ENCODE assay signal across 9 mouse cellular contexts in the genomic region with DNA sequence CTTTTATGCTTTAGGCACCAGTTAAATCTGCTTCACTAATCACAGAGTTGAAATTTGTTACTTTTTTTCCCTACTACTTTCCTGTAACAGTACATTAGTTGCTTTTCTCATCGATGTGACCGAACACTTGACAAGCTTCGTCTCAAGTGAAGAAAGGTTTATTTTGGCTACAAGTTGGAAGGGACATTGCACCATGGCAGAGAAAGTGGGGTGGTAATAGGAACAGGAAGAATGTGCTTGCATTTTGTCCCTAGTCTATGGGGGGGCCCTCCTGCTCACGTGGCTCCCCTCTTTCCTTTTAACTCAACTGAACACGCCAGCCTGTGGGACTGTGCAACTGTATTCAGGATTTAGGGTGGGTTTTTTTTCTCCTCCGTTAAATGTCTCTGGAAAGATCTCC. TPM values are rescaled to one million over a fixed set of nuclear protein-coding genes. Genes with fewer than 3 reads are reported as not detected.
DNase-seq lines count a peak whose midpoint lies in the region; ATAC-seq and TF ChIP-seq lines count a peak whose summit lies in the region.
"Had no signal": no experiment of that assay in that cellular context is flagged by ENCODE, and none has a peak within 500 bp of the region (broad histone marks: within the 10 kb centered on the region; RNA-seq: fewer than 3 reads in every experiment).

No protein-coding gene starts in this region.

- no peaks in the 10 kb centered on the region for H3K27me3 ChIP-seq in lung, embryonic 14.5 days (ENCODE audit: insufficient read depth, low read length)
- H3K27me3 ChIP-seq in forebrain, embryonic 13.5 days, result no peaks in the 10 kb centered on the region
- H3K27me3 ChIP-seq in hindbrain, embryonic 12.5 days, result no peaks in the 10 kb centered on the region
- H3K27me3 ChIP-seq in midbrain, embryonic 13.5 days, result no peaks in the 10 kb centered on the region

- H3K9ac ChIP-seq in lung, embryonic 14.5 days, result no peak overlapping the region
- H3K9ac ChIP-seq in forebrain, embryonic 13.5 days, result no peak overlapping the region
- H3K9ac ChIP-seq in hindbrain, embryonic 12.5 days, result no peak overlapping the region
- H3K9ac ChIP-seq in midbrain, embryonic 13.5 days (replicated peaks), result no peak overlapping the region

- H3K4me2 ChIP-seq in lung, embryonic 14.5 days, result no peak overlapping the region
- H3K4me2 ChIP-seq in forebrain, embryonic 13.5 days, result no peak overlapping the region
- H3K4me2 ChIP-seq in hindbrain, embryonic 12.5 days (replicated peaks), result no peak overlapping the region
- H3K4me2 ChIP-seq in midbrain, embryonic 13.5 days (replicated peaks), result no peak overlapping the region

- no peaks in the 10 kb centered on the region for H3K9me3 ChIP-seq in lung, embryonic 14.5 days (ENCODE audit: low read depth, low read length)
- no peaks in the 10 kb centered on the region for H3K9me3 ChIP-seq in forebrain, embryonic 13.5 days (replicated peaks)
- H3K9me3 ChIP-seq in hindbrain, embryonic 12.5 days (replicated peaks), result no peaks in the 10 kb centered on the region
- H3K9me3 ChIP-seq in midbrain, embryonic 13.5 days, result no peaks in the 10 kb centered on the region

- H3K4me3 ChIP-seq in lung, embryonic 14.5 days (ENCODE audit: low read depth, low read length), result no peak overlapping the region
- H3K4me3 ChIP-seq in forebrain, embryonic 13.5 days, result no peak overlapping the region
- H3K4me3 ChIP-seq in hindbrain, embryonic 12.5 days, result no peak overlapping the region
- H3K4me3 ChIP-seq in midbrain, embryonic 13.5 days (replicated peaks), result no peak overlapping the region

- no peak for ATAC-seq in lung, embryonic 14.5 days (ENCODE audit: insufficient read depth)
- 0 out of 2 replicates have a peak, but pooled peaks have one; percentile 28 for ATAC-seq in forebrain, embryonic 13.5 days
- no peak for ATAC-seq in hindbrain, embryonic 12.5 days (ENCODE audit: low FRiP score)
- ATAC-seq in midbrain, embryonic 13.5 days, result no peak

- no peak for TF ChIP-seq CTCF in lung, embryonic 14.5 days (IDR thresholded peaks at IDR 0.05; ENCODE audit: low read depth)

- no peak for DNase-seq in lung, embryonic 14.5 days
- no peak for DNase-seq in lung, adult 18-20 months
- no peak for DNase-seq in cerebellum, adult 18-20 months
- DNase-seq in frontal cortex, postnatal 10 days (ENCODE audit: low spot score in 2 of 2), result no peak
- DNase-seq in spleen, postnatal 14 days (ENCODE audit: low spot score in 2 of 2), result no peak
- DNase-seq: lung, postnatal 36 days had no signal

- 51% methylated on average over 6 of the region's 6 CpGs for WGBS in lung, embryonic 14.5 days
- 55% methylated on average over 6 of the region's 6 CpGs for WGBS in forebrain, embryonic 13.5 days
- 53% methylated on average over 6 of the region's 6 CpGs for WGBS in hindbrain, embryonic 12.5 days
- 48% methylated on average over 6 of the region's 6 CpGs for WGBS in midbrain, embryonic 13.5 days

- no peaks in the 10 kb centered on the region for H3K36me3 ChIP-seq in lung, embryonic 14.5 days (ENCODE audit: insufficient read depth)
- no peaks in the 10 kb centered on the region for H3K36me3 ChIP-seq in forebrain, embryonic 13.5 days (ENCODE audit: poor library complexity, severe bottlenecking)
- H3K36me3 ChIP-seq in hindbrain, embryonic 12.5 days, result no peaks in the 10 kb centered on the region
- H3K36me3 ChIP-seq in midbrain, embryonic 13.5 days, result no peaks in the 10 kb centered on the region

- peaks cover 18% of the 10 kb centered on the region for H3K4me1 ChIP-seq in lung, embryonic 14.5 days (ENCODE audit: insufficient read depth)
- peaks cover 41% of the 10 kb centered on the region for H3K4me1 ChIP-seq in forebrain, embryonic 13.5 days
- peaks cover 34% of the 10 kb centered on the region for H3K4me1 ChIP-seq in hindbrain, embryonic 12.5 days
- H3K4me1 ChIP-seq in midbrain, embryonic 13.5 days (replicated peaks), result peaks cover 48% of the 10 kb centered on the region

- H3K27ac ChIP-seq in lung, embryonic 14.5 days (ENCODE audit: low read depth), result peak overlapping the region; percentile 21; the same call in 1 of the 2 replicates
- peak overlapping the region; percentile 60 for H3K27ac ChIP-seq in forebrain, embryonic 13.5 days
- peak overlapping the region; percentile 45; the same call in 1 of the 2 replicates for H3K27ac ChIP-seq in hindbrain, embryonic 12.5 days
- peak overlapping the region; percentile 93 for H3K27ac ChIP-seq in midbrain, embryonic 13.5 days

RNA-seq across cellular contexts. Expression of a gene that starts 11.2 kb away (rescaled TPM):
- 7.2 and 7.8 TPM in 2 replicates for polyA plus RNA-seq in lung, embryonic 14.5 days (2014; fragmentation: Nextera tagmentation; extraction: Ambion mirVana)
- polyA plus RNA-seq in forebrain, embryonic 13.5 days (2015; fragmentation: Nextera tagmentation; extraction: Ambion mirVana), result 4.1 and 5.2 TPM in 2 replicates
- polyA plus RNA-seq in hindbrain, embryonic 12.5 days (2016; fragmentation: Nextera tagmentation; extraction: Ambion mirVana), result 4.0 and 6.3 TPM in 2 replicates
- polyA plus RNA-seq in midbrain, embryonic 13.5 days (2015; fragmentation: Nextera tagmentation; extraction: Ambion mirVana), result 7.1 and 8.5 TPM in 2 replicates

RNA-seq across cellular contexts. Expression of a gene that starts 15.5 kb away (rescaled TPM):
- 0.07 and 0.14 TPM in 2 replicates for polyA plus RNA-seq in lung, embryonic 14.5 days (2014; fragmentation: Nextera tagmentation; extraction: Ambion mirVana)
- polyA plus RNA-seq in forebrain, embryonic 13.5 days (2015; fragmentation: Nextera tagmentation; extraction: Ambion mirVana), result 3.4 and 3.6 TPM in 2 replicates
- polyA plus RNA-seq in hindbrain, embryonic 12.5 days (2016; fragmentation: Nextera tagmentation; extraction: Ambion mirVana), result 1.7 and 1.9 TPM in 2 replicates
- 2.4 and 2.5 TPM in 2 replicates for polyA plus RNA-seq in midbrain, embryonic 13.5 days (2015; fragmentation: Nextera tagmentation; extraction: Ambion mirVana)

RNA-seq across cellular contexts. Expression of a gene that starts 43.0 kb away (rescaled TPM):
- 0.16 and 0.49 TPM in 2 replicates for polyA plus RNA-seq in lung, embryonic 14.5 days (2014; fragmentation: Nextera tagmentation; extraction: Ambion mirVana)
- polyA plus RNA-seq in forebrain, embryonic 13.5 days (2015; fragmentation: Nextera tagmentation; extraction: Ambion mirVana), result 0.26 TPM in 1 of 2 replicates, not detected in the other
- 0.21 and 0.34 TPM in 2 replicates for polyA plus RNA-seq in hindbrain, embryonic 12.5 days (2016; fragmentation: Nextera tagmentation; extraction: Ambion mirVana)
- polyA plus RNA-seq in midbrain, embryonic 13.5 days (2015; fragmentation: Nextera tagmentation; extraction: Ambion mirVana), result 0.31 TPM in 1 of 2 replicates, not detected in the other

RNA-seq across cellular contexts. Expression of a gene that starts 43.0 kb away (rescaled TPM):
- polyA plus RNA-seq in lung, embryonic 14.5 days (2014; fragmentation: Nextera tagmentation; extraction: Ambion mirVana), result 43.5 and 44.7 TPM in 2 replicates
- polyA plus RNA-seq in forebrain, embryonic 13.5 days (2015; fragmentation: Nextera tagmentation; extraction: Ambion mirVana), result 37.6 and 41.4 TPM in 2 replicates
- 37.0 and 38.9 TPM in 2 replicates for polyA plus RNA-seq in hindbrain, embryonic 12.5 days (2016; fragmentation: Nextera tagmentation; extraction: Ambion mirVana)
- polyA plus RNA-seq in midbrain, embryonic 13.5 days (2015; fragmentation: Nextera tagmentation; extraction: Ambion mirVana), result 42.0 and 42.1 TPM in 2 replicates

RNA-seq across cellular contexts. Expression of a gene that starts 58.2 kb away (rescaled TPM):
- 0.11 TPM in 1 of 2 replicates, not detected in the other for polyA plus RNA-seq in lung, embryonic 14.5 days (2014; fragmentation: Nextera tagmentation; extraction: Ambion mirVana)
- 0.10 and 0.14 TPM in 2 replicates for polyA plus RNA-seq in forebrain, embryonic 13.5 days (2015; fragmentation: Nextera tagmentation; extraction: Ambion mirVana)
- polyA plus RNA-seq in hindbrain, embryonic 12.5 days (2016; fragmentation: Nextera tagmentation; extraction: Ambion mirVana), result 0.10 TPM in 1 of 2 replicates, not detected in the other
- 0.10 TPM in 1 of 2 replicates, not detected in the other for polyA plus RNA-seq in midbrain, embryonic 13.5 days (2015; fragmentation: Nextera tagmentation; extraction: Ambion mirVana)

Comparison
In these comparisons a context has a peak if more than half of its experiments do, and no peak if none do; other contexts are left out.
1. H3K27ac ChIP-seq: peak in every context shown above with its lines; median percentile 93 in midbrain, embryonic 13.5 days; 60 in forebrain, embryonic 13.5 days; 45 in hindbrain, embryonic 12.5 days; 21 in lung, embryonic 14.5 days.